Mouse (Mus musculus): Measurements from ENCODE around the gene Olfr1201.

DNA sequence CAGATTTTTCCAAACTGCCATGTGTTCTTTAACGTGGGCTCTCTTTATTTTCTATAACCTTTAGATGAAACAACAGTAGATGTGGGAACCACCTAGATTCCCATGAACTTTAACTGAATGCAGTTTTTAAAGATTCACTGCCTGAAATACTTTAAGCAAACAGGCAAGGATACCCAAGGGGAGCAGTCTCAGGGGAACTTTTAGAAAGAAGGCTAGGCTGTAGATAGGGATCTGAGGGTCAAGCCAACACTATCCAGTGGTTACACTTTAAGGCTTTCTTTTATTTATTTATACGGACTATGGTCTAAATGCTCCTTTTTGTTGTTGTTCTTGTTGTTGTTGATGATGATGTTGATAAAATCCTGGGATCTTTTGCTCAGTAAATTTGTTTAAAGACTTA is 22.4 kb upstream of the Olfr1201 start, which contains the start of gene Olfr1200:
- no peak for TF ChIP-seq SRF (IDR thresholded peaks at IDR 0.05; ENCODE audit: control insufficient read depth, insufficient read length, low read depth)
- TF ChIP-seq E2F4 (IDR thresholded peaks at IDR 0.05; ENCODE audit: insufficient read depth) = no peak
- TF ChIP-seq POLR2A (IDR thresholded peaks at IDR 0.05; ENCODE audit: insufficient read length, low read depth) = no peak
- TF ChIP-seq CEBPB (IDR thresholded peaks at IDR 0.05; ENCODE audit: insufficient read depth, poor library complexity, severe bottlenecking) = no peak
- no peak for TF ChIP-seq MYOG (IDR thresholded peaks at IDR 0.05; ENCODE audit: control insufficient read depth in 1 of 3, insufficient read depth in 1 of 3, insufficient read length in 2 of 3, low read depth in 2 of 3)
- no peak for TF ChIP-seq TCF12 (IDR thresholded peaks at IDR 0.05; ENCODE audit: insufficient read depth, poor library complexity, severe bottlenecking)
- no peak for TF ChIP-seq MYOD1 (IDR thresholded peaks at IDR 0.05; ENCODE audit: control insufficient read depth in 1 of 3, insufficient read length in 2 of 3, low read depth in 2 of 3)
- TF ChIP-seq REST (IDR thresholded peaks at IDR 0.05; ENCODE audit: insufficient read depth, insufficient read length) = no peak
- no peak for TF ChIP-seq POLR2AphosphoS2 (IDR thresholded peaks at IDR 0.05; ENCODE audit: insufficient read length, low read depth)
- TF ChIP-seq USF1 (IDR thresholded peaks at IDR 0.05; ENCODE audit: low read depth) = no peak
- no peak for TF ChIP-seq MAX (IDR thresholded peaks at IDR 0.05; ENCODE audit: low read depth)
- TF ChIP-seq TCF3 (IDR thresholded peaks at IDR 0.05; ENCODE audit: insufficient read length, low read depth) = no peak

Data from myocyte (in vitro differentiated cells).